Mouse (Mus musculus): Measurements from ENCODE around the gene Tbc1d1. TPM values are rescaled to one million over a fixed set of nuclear protein-coding genes. Genes with fewer than 3 reads are reported as not detected.

The Tbc1d1 gene
- total RNA-seq, 2 experiments from 2014 or later, result 37.3 to 54.6 TPM

DNA sequence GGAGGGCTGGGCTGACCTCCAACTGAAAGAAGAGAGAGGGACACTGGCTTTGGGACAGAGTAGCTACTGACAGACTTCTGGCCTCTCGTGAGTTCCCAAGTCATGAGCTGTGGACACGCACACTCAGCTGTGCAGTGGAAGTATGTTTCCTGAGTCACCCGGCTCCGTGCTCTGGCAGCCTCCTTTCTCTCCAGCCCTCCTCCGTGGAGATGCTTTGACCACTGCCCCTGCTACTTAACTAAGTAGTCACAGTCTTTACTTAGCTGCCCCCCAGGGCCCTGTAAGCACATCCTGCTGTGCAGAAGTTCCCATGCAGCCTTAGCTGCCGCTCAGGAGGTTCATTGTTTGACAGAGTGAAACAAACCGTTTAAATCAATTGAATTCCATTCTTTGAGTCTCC is 113.6 kb downstream of the Tbc1d1 start:
- ATAC-seq (ENCODE audit: poor library complexity, severe bottlenecking), result no peak

DNA sequence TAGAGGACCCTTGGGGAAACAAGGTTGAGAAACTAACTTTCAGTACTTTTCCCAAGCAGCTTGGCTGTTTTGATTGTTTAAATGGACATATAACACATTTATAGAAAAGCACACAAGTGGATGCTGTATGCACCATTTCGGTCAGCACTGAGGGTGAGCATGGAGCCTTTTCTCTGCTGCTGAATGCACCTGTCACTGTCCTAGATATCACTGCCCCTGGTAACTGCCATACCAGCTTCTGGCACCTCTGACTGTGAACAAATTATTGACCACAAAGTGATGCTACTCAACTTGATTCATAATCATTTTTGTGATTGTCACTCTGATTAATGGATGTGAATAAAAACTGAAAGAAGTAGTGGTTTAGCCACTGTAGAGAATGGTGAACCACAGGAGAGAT is 117.4 kb downstream of the Tbc1d1 start:
- no peak for ATAC-seq (ENCODE audit: poor library complexity, severe bottlenecking)

DNA sequence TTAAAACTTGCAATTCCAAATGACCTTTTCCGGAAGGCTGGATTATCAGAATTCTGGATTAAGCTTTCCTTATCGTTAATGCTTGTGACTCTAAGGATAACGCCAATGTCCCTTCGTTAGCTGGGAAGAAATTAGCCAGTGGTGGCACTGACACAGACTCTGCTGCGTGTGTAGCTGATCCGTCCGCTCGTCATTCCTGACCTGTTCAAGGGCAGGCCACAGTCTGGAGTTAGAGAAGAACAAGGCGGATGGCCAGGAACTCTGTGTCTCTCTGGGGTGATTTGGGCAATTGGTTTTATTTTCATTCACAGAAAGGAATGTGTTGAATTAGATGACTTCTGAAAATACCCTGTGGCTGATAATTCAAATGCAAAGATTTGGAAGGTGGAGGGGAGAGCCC is 118.2 kb downstream of the Tbc1d1 start:
- no peak for ATAC-seq (ENCODE audit: poor library complexity, severe bottlenecking)

DNA sequence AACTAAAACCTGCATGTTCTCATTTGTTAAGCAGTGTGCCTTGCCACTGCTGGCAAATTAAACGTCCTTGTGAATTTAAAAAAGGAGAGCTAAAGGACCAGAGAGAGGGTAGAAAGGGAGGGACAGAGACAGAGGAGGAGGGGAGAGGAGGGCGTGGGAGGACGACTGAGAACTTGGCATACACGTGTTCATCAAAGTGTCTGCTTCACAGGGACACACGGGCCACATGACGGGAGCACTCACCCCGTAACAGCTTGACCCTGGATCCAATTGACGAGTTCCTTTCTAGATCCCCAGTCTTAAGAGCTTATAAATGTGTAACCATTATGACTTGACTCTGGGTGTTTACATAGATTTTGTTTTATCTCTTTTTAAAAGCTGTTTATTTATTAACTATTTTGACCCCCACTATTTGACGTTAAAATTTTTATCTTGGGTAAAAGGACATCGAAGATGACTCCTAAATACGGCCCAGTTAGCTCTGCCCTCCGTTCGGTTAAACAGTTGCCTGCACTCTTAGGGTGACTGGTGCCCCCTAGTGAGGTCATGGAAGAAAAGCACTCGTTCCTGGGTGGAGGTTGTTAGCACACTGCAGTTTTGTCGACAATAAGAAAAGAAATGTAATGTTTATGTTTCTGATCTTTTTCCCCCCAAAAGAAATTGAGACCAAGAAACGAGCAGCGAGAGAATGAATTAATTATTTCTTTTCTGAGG is 118.8 kb downstream of the Tbc1d1 start:
- peak; percentile 84 for ATAC-seq (ENCODE audit: poor library complexity, severe bottlenecking)

DNA sequence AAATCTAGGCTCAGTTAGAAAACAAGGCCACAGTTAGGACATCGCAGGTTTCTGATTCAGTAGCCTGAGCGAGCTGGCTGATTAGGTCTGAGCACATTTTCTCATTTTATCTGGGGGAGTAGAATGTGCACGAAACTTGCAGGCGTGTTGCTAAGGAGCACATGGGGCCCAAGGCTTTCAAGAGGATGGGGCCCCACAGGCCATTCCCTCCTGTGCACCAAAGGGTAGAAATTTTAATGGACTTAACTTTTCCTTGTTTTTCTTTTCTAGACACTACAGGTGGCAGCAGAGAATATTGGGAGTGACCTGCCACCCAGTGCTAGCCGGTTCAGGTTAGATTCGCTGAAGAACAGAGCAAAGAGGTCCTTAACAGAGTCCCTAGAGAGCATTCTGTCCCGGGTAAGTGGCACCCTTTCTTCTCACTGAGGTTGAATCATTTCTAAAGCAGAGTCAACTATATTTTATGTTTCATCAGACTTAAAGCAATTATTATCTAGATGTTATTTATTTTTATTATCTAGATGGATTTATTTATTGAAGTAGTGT is 121.6 kb downstream of the Tbc1d1 start:
- no peak for ATAC-seq (ENCODE audit: poor library complexity, severe bottlenecking)

DNA sequence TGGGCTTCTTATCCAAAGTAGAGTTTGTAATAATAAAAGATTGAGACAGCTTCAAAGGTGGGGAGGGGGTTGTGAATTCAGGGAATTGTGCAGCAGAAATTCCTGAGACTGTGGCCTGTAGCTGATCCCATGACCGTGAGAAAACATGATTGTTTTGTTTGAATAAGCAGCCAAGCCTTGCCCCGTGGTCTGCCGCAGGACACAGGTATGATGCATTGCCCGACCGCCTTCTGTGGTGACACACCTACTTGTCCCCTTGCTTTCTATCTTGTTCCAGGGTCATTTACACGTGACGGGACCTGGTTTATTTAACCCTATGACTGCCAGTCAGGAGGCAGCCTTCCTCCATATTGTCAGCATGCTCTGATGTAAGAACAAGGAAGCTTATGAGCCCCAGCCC is 123.6 kb downstream of the Tbc1d1 start:
- no peak for ATAC-seq (ENCODE audit: poor library complexity, severe bottlenecking)

DNA sequence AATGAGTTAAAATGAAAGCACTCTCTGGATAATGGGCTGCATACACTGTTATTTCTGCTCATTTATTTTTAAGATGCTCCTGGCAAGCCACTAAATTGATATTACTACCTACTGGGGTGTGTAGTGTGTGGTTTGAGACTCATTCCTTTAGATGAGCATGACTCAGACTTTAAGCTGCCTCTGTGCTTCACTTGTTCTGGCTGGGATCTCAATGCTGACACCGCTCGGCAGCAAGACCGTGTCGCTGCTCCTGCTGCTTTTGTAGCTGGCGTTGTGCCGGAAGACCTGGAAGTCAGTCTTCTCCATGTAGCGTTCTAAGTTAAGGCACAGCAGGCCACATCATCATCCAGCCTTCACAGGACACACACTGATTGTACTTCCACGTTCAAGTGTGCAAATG is 124.1 kb downstream of the Tbc1d1 start:
- ATAC-seq (ENCODE audit: poor library complexity, severe bottlenecking), result no peak

DNA sequence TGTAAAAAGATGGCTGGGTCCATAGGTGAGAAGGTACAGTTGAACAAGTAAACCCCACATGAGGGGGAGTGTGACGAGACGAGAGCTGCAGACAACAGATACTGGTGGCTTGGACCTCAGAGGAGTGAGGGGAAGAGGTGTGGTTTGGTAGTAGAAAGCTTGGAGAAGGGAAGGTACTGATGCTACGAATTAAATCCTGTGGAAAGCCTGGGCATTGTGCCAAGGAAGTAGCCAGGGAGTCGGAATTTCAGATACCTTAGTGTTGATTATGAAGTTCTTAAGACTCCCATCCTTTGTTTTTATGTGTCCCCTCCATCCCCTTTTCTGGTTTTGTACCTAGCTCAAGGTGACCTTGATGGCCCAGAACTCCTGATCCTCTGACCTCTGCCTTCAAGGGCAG is 124.5 kb downstream of the Tbc1d1 start:
- ATAC-seq (ENCODE audit: poor library complexity, severe bottlenecking), result no peak

DNA sequence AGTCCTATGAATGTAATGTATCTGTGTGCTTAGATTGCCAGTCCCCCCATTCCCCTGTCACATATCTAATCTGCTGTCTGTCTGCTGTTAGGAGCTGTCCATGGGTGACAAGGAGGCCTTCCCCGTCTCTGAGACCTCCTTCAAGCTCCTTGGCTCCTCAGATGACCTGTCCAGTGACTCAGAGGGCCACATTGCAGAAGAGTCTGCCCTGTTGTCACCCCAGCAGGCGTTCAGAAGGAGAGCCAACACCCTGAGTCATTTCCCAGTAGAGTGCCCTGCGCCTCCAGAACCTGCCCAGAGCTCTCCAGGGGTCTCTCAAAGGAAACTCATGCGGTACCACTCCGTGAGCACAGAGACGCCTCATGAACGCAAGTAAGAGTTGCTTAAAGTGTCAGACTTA is 125.6 kb downstream of the Tbc1d1 start:
- no peak for ATAC-seq (ENCODE audit: poor library complexity, severe bottlenecking)

DNA sequence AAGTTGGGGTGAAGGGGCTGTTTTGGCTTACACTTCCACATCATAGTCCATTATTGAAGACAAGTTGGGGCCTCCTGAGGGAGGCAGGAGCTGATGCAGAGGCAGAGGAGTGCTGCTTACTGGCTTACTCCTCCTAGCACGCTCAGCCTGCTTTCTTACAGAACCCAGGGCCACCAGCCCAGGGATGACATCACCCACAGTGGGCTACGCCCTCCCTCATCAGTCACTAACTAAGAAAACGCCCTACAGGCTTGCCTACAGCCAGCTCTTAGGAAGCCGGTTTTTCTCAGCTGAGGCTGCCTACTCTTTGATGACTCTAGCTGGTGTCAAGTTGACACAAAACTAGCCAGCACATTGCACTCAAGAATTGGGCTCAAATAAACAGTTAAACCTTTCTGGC is 126.5 kb downstream of the Tbc1d1 start:
- ATAC-seq (ENCODE audit: poor library complexity, severe bottlenecking), result no peak

DNA sequence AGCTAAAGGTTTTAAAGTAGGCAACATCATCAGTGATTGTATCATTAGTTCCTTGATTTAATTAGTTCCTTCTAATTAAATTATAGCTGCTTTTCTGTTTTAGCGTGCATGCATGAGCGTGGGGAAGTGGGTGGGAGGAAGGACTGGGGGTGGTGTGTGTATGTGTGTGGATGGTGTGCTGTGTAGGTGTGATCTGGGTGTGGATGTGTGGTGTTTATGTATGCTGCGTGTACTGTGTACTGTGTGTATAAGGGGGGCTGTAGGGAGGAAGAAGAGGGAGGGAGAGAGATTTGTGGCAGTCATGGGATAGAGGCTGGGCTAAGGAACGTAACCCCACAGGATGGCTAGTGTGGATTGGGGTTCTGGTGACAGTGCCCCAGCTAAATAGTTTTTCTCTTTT is 129.2 kb downstream of the Tbc1d1 start:
- no peak for ATAC-seq (ENCODE audit: poor library complexity, severe bottlenecking)

DNA sequence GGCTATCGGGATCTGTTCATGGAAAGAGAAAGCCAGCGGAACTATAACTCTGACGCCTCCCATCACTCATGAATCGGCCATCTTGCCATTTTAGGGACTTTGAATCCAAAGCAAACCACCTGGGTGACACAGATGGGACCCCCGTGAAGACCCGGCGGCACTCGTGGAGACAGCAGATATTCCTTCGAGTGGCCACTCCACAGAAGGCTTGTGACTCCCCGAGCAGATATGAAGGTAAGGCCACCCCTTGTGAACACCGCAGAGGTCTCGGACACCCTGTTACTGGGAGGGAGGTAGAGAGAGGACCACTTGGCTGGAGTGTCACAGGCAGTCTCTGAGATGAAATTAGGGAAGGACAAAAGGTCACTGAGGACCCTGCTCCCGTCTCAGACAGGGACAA is 129.7 kb downstream of the Tbc1d1 start:
- no peak for ATAC-seq (ENCODE audit: poor library complexity, severe bottlenecking)

DNA sequence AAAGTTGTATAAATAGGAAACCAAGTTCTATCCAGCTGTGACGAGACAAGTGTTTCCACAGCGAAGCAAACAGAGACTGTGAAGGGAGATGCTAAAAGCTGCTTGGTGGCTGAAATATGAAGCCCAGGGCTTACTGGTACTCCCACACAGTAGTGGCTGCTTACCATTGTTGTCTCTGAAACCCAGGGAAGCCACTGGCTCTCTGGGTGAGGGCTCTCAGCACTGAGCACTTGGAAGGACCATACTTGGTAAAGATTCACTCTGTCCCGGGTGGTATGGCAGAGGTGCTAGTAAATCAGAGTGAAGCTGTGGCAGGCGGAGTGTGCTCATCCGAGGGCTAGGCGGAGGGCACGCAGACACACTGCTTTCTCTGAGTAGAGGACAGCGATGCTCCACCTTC is 131.2 kb downstream of the Tbc1d1 start:
- ATAC-seq (ENCODE audit: poor library complexity, severe bottlenecking), result no peak

DNA sequence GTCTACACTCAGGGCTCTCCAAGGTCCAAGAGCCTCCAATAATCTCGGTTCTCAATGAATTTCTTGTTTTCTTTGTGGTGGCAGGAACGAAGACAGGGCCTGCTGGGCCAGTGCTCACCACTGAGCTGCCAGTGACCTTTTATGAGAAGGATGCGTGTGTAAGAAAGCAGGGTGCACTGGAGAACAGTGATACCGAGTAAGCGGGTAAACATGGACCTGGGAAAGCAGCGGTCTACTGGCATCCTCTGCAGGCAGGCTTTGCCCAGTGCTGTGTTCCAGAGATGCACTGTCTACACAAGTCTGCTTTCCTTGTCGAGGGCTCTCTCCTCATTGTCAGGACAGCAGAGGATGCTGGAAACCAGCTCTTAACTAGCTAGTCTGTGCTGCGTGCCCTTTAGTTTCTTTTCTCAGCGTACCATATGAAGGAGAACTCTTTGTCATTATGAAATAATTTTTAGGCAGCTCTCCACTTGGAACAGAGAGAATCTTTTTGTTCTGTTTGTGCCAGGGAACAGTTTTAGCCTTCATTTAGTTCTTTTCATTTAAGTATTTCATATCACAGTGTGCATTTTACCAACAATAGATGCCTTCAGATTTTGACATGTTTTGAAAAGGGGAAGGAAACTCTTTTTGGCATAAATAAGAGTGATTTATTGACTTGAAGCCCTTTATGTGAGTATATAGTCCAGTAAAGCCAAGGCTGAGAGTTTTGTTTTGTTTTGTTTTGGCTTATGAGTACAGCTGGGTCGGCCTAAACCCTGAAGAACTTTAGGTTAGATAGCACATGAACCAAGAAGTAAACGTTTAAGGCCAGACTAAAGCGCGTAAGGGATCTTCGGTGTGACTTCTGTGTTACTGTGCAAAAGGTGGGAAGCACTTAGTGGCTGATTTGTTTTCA is 132.2 kb downstream of the Tbc1d1 start:
- ATAC-seq (ENCODE audit: poor library complexity, severe bottlenecking), result no peak

DNA sequence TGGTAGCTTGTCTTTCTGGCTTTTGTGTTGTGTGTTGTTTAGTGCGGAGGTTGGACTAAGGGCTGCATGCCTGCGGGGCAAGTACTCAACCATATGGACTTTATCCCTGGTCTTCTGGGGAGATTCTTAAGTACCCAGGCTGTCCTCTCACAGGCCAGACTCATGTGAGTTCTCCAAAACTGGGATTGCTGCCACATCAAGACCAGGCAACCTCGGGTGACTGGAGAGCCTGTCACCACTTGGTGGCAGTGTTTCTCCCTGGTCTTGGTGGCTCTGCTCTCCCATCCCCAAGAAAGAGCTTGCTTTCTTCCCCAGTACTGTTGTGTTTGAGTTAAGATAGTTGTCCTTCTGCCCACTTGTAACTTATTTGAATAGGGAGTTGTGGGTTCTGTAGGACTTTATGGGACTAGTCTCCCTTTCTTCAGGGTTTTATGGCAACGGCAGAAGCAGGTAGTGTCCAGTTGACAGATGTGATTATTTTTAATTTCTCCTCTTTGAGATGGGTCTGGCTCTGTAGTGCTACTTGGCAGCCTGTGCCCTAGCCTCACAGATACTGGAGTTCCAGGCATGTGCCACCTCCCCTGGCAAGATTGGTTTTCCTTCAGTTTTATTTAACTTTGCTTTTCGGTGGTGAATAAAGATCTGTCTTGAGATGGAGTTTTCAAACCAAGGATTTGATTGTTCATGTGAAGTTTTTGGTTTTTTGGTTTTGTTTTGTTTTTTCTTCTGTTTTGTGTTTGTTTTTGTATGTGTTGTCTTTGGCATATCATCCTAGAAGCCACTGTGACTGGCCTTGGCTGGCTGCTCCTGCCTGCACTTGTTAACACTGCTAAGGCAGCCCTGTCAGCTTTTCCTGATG is 133.3 kb downstream of the Tbc1d1 start:
- ATAC-seq (ENCODE audit: poor library complexity, severe bottlenecking), result peak; percentile 89

DNA sequence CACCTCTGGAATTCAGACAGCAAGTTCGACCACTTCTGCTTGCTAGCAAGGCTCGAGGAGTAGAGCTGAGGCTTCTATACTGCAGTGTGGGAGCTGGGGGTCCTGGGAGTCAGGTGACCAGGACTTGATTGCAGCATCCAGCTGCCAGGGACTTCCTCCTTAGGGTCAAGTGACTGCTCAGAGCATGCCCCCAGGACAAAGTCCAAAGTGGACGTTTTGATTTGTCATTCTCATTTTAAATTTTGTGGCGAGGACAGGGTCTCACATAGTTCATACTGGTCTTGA is 133.9 kb downstream of the Tbc1d1 start:
- ATAC-seq (ENCODE audit: poor library complexity, severe bottlenecking), result no peak

DNA sequence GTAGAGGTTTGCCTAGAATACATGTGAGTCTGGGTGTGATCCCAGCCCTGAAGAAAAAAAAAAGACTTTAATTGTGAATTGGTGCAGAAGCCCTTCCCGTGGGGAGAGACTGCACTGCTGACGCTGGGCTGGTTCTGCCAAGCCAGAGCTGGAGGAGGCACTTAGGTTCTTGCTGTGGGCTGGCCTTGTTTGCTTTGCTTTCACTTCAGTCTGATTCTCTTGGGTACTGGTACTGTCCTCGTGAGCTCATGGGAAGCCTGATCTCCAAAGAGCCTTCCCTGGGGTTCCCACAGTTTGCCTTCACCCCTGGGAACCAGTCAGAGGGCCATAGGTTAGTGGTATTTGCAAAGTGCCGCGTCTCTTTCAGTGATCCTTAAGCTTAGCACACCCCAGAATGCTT is 135.6 kb downstream of the Tbc1d1 start:
- no peak for ATAC-seq (ENCODE audit: poor library complexity, severe bottlenecking)

DNA sequence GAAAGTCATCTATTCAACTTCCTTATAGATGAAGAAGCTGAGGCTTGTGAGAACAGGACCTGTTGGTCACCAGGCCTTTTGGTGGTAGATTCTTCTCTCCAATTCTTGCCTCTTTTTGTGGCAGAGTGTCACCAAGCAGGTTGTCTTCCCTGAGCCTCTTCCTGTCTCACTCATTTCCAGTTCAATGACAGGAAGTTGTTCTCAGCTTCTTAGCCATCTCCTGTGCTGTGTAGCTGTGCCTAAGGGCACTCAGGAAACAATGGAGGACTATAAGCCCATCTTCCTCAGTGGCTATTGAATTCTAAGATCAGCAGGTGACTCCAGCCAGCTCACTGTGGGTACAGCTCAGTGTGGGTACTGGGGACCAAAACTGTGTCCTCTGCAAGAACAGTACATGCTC is 139.5 kb downstream of the Tbc1d1 start:
- no peak for ATAC-seq (ENCODE audit: poor library complexity, severe bottlenecking)

DNA sequence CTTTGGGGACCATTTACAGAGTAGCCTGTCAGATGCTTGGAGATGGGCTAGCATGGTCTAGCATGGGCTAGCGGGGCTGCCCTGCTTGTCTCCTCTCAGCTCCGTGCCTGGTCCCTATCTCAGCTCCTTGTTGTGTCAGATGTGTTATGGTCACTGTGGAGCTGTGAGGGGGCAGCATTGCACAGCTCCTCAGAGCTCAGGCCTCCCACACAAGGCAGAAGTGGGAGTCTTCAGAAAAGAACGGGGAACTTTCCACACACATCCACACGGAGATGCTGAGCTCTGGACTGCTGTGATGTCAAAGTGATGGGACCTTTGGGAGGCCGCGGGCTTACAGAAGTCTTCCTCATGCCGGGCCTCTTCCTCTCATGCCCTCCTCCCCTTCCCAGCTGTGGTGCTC is 140.2 kb downstream of the Tbc1d1 start:
- ATAC-seq (ENCODE audit: poor library complexity, severe bottlenecking), result no peak

DNA sequence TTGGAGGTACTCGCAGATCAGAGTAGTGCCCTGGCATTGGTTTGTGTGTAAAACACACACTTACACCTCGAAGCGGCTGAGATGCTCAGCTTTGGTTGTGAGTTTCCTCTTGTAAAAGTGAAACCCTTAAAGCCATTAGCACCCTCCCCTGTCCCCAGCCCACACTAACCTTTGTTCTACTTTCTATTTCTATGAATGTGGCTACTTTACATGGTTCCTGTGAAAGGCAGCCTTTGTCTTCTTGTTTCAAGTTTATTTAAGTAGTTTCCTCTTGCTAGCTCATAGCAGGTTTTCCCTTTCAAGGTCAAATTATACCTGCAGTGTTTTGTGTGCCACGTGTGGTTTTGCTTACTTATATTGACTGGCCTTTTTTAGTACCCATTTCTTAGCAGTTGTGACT is 141.0 kb downstream of the Tbc1d1 start:
- ATAC-seq (ENCODE audit: poor library complexity, severe bottlenecking), result peak; percentile 65

DNA sequence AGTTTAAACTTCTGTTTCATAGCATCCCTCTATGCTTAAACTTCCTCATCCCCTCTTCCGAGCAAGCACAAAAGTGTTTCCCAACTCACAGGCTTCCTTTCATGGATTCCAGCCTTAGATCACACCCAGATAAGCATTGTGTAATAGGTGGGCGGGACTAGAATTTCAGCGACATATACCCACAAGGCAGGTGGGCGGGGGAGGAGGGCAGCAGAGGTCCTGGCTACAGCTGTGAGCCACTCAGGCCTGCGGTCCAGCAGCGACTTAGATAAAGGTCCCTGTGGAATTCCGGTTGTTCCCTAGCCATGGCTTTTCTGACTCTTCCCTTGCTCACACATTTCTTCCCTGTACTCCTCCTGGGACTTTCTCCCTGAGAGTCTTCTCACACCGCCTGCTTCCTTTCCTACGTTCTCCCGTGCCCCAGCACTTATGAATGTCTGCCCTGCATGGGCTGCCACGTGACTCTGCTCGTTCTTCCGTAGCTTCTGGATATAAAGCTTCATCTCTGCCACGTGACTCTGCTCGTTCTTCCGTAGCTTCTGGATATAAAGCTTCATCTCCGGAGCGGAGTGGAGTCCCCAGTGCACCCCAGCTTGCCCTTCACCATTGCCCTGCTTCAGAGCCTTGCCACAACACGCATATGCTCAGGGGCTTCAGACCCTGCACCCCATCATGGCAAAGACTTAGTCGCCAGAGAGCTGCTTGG is 142.4 kb downstream of the Tbc1d1 start:
- peak; percentile 76 for ATAC-seq (ENCODE audit: poor library complexity, severe bottlenecking)

Data from megakaryocyte, adult 5-6 weeks (primary cell).